Mouse (Mus musculus) testis, adult 10 weeks (tissue): ENCODE data around the gene Peli3. TPM values are rescaled to one million over a fixed set of nuclear protein-coding genes. Genes with fewer than 3 reads are reported as not detected.

ENCODE experiments used
- polyA plus RNA-seq: library from polyadenylated mRNA; stranded (reverse); fragments of 350-450 nt; fragmentation: Illumina TruSeq; extraction: RNeasy Lipid Tissue Mini Kit (QIAGEN cat#74804); gene quantifications from one replicate; pipeline ENCODE4 v1.2.3, GENCODE M21; 2014; ENCODE audit warnings: low read depth, low replicate concordance

Gene Peli3
- polyA plus RNA-seq: 0.28 TPM

GRCm38 (mm10) chr19:4942551-4943252 lies at the start of gene Peli3:
Peli3 (minus strand) TSS chr19:4943127.

GRCm38 (mm10) chr19:4990256-4990625 lies 47.3 kb upstream of the Peli3 start, which contains the start of gene Npas4:
Npas4 (minus strand) TSS chr19:4990316.

GRCm38 (mm10) chr19:4961928-4962601 lies 19.1 kb upstream of the Peli3 start, which contains the start of gene Mrpl11:
Mrpl11 (plus strand) TSS chr19:4962147.

GRCm38 (mm10) chr19:4927904-4928531 lies 14.9 kb downstream of the Peli3 start, which contains the start of gene Dpp3:
Dpp3 (minus strand) TSS chr19:4928287.

GRCm38 (mm10) chr19:4905979-4906794 lies 36.7 kb downstream of the Peli3 start, which contains the start of gene Bbs1:
Bbs1 (minus strand) TSS chr19:4906628.

Other genes with a start within 250 kb of the Peli3 start
- 1.9 TPM for gene Gm960, start 244.5 kb downstream of the Peli3 start, polyA plus RNA-seq
- gene Sptbn2, start 232.0 kb downstream of the Peli3 start, polyA plus RNA-seq: 0.13 TPM
- 73.0 TPM for gene Rbm4b, start 186.6 kb downstream of the Peli3 start, polyA plus RNA-seq
- gene Rbm4, start 149.2 kb downstream of the Peli3 start, polyA plus RNA-seq: 11.1 TPM
- 4.2 TPM for gene Gm21992, start 131.5 kb downstream of the Peli3 start, polyA plus RNA-seq
- 7.7 TPM for gene Rbm14, start 131.5 kb downstream of the Peli3 start, polyA plus RNA-seq
- gene Ccs, start 103.8 kb downstream of the Peli3 start, polyA plus RNA-seq: 1.5 TPM
- 31.7 TPM for gene Ccdc87, start 103.8 kb downstream of the Peli3 start, polyA plus RNA-seq
- gene Ctsf, start 88.0 kb downstream of the Peli3 start, polyA plus RNA-seq: 10.1 TPM
- gene Actn3, start 65.2 kb downstream of the Peli3 start, polyA plus RNA-seq: 0.50 TPM
- gene Zdhhc24, start 64.5 kb downstream of the Peli3 start, polyA plus RNA-seq: 6.2 TPM
- gene Bbs1, start 36.5 kb downstream of the Peli3 start, polyA plus RNA-seq: 10.4 TPM
- 3.0 TPM for gene Dpp3, start 14.8 kb downstream of the Peli3 start, polyA plus RNA-seq
- 36.5 TPM for gene Mrpl11, start 19.0 kb upstream of the Peli3 start, polyA plus RNA-seq
- gene Npas4, start 47.2 kb upstream of the Peli3 start, polyA plus RNA-seq: 0.14 TPM
- not detected for gene Slc29a2, start 80.7 kb upstream of the Peli3 start, polyA plus RNA-seq
- gene B4gat1, start 95.7 kb upstream of the Peli3 start, polyA plus RNA-seq: 1.8 TPM
- gene AC124502.3, start 95.8 kb upstream of the Peli3 start, polyA plus RNA-seq: 1.3 TPM
- gene Brms1, start 98.2 kb upstream of the Peli3 start, polyA plus RNA-seq: 8.2 TPM
- gene Rin1, start 107.4 kb upstream of the Peli3 start, polyA plus RNA-seq: 1.6 TPM
- gene Cd248, start 125.0 kb upstream of the Peli3 start, polyA plus RNA-seq: 0.10 TPM
- gene Tmem151a, start 142.4 kb upstream of the Peli3 start, polyA plus RNA-seq: 4.4 TPM
- 24.1 TPM for gene Yif1a, start 145.4 kb upstream of the Peli3 start, polyA plus RNA-seq
- gene Cnih2, start 155.4 kb upstream of the Peli3 start, polyA plus RNA-seq: 1.4 TPM
- 4.9 TPM for gene Rab1b, start 163.9 kb upstream of the Peli3 start, polyA plus RNA-seq
- gene Klc2, start 175.4 kb upstream of the Peli3 start, polyA plus RNA-seq: 6.3 TPM